ENCODE assay signal across 9 mouse cellular contexts in the genomic region with DNA sequence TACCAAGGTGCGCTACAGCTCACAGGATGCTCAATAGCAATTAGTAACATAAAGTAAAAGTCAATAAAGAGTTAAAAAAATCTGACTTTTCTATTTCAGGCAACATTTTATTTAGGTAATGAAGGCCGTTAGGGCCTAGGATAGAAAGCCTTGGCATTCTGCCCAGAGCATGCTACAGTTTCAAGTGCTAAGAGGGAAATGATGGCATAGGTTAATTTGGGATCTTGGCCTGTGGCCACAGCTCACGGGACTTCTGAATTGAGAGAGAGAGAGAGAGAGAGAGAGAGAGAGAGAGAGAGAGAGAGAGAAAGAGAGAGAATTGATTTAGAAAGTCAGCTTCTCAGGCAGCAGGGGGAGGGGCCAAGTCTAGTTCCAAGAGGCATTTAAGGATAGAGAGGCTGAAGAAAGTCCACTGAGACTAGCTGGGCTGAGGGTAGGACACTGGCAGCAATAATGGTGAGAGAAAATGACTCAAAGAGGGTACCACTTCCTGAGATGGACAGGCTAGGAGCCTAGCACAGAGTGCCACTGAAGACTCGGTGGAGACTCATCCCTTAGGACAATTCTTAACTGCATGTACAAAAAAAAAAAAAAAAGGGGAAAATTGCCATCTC. TPM values are rescaled to one million over a fixed set of nuclear protein-coding genes. Genes with fewer than 3 reads are reported as not detected.
DNase-seq lines count a peak whose midpoint lies in the region; ATAC-seq lines count a peak whose summit lies in the region.
"Had no signal": no experiment of that assay in that cellular context is flagged by ENCODE, and none has a peak within 500 bp of the region (broad histone marks: within the 10 kb centered on the region; RNA-seq: fewer than 3 reads in every experiment).

No protein-coding gene starts in this region.

- H3K36me3 ChIP-seq in hindbrain, embryonic 11.5 days (ENCODE audit: control insufficient read depth, insufficient read depth, low read length) = no peaks in the 10 kb centered on the region
- no peaks in the 10 kb centered on the region for H3K36me3 ChIP-seq in hindbrain, embryonic 10.5 days
- no peaks in the 10 kb centered on the region for H3K36me3 ChIP-seq in intestine, embryonic 16.5 days (ENCODE audit: control insufficient read depth, insufficient read depth, low read length)

- DNase-seq in hindbrain, embryonic 11.5 days (ENCODE audit: low spot score) = peak; percentile 22
- DNase-seq in hindbrain, embryonic 10.5 days (ENCODE audit: low spot score) = no peak
- DNase-seq in adrenal gland, adult (ENCODE audit: inconsistent age in 2 of 2, low spot score in 1 of 2) = peak; percentile 38 to 69
- peak; percentile 38 to 58 for DNase-seq in gastrocnemius, postnatal 36 days
- peak; percentile 56 for DNase-seq in lung, postnatal 25 days (ENCODE audit: low spot score)
- DNase-seq in layer of hippocampus, adult 8-10 months (ENCODE audit: low spot score in 2 of 2) = no peak
- DNase-seq in left cerebral cortex, postnatal 36 days (ENCODE audit: low spot score in 2 of 2) = no peak

- no peak overlapping the region for H3K4me2 ChIP-seq in hindbrain, embryonic 11.5 days (replicated peaks; ENCODE audit: low read depth, low read length)
- no peak overlapping the region for H3K4me2 ChIP-seq in intestine, embryonic 16.5 days (ENCODE audit: low read depth, low read length)

- H3K4me1 ChIP-seq in hindbrain, embryonic 11.5 days (replicated peaks; ENCODE audit: control insufficient read depth, insufficient read depth, low read length) = no peaks in the 10 kb centered on the region
- 0 out of 2 replicates have a peak, but pooled peaks cover 2% of the 10 kb centered on the region for H3K4me1 ChIP-seq in hindbrain, embryonic 10.5 days (replicated peaks)
- H3K4me1 ChIP-seq in intestine, embryonic 16.5 days (ENCODE audit: control insufficient read depth, insufficient read depth, low read length) = peaks cover 4% of the 10 kb centered on the region; the same call in 1 of the 2 replicates

- no peaks in the 10 kb centered on the region for H3K9me3 ChIP-seq in hindbrain, embryonic 11.5 days (ENCODE audit: control insufficient read depth, low read length)
- H3K9me3 ChIP-seq in hindbrain, embryonic 10.5 days = peaks cover 8% of the 10 kb centered on the region; the same call in 1 of the 2 replicates
- no peaks in the 10 kb centered on the region for H3K9me3 ChIP-seq in intestine, embryonic 16.5 days (ENCODE audit: control insufficient read depth, low read length)

- H3K9ac ChIP-seq in hindbrain, embryonic 11.5 days (ENCODE audit: low read depth, low read length) = no peak overlapping the region
- no peak overlapping the region for H3K9ac ChIP-seq in intestine, embryonic 16.5 days (ENCODE audit: low read depth, low read length)

- intact Hi-C loops in gastrocnemius, postnatal 36 days (cut with DNase I) = no loop called here
- intact Hi-C loops in left cerebral cortex, postnatal 36 days (cut with DNase I) = no loop called here

- H3K27me3 ChIP-seq in hindbrain, embryonic 11.5 days (ENCODE audit: control insufficient read depth, insufficient read depth, low read length) = no peaks in the 10 kb centered on the region
- H3K27me3 ChIP-seq in hindbrain, embryonic 10.5 days (ENCODE audit: insufficient read depth, poor library complexity, severe bottlenecking) = no peaks in the 10 kb centered on the region
- H3K27me3 ChIP-seq in intestine, embryonic 16.5 days (replicated peaks; ENCODE audit: control insufficient read depth, insufficient read depth, low read length) = no peaks in the 10 kb centered on the region

- WGBS in hindbrain, embryonic 11.5 days = 59% methylated on average over 4 of the region's 4 CpGs
- WGBS in hindbrain, embryonic 10.5 days = 75% methylated on average over 4 of the region's 4 CpGs
- 35% methylated on average over 4 of the region's 4 CpGs for WGBS in intestine, embryonic 16.5 days

- H3K27ac ChIP-seq in hindbrain, embryonic 11.5 days (ENCODE audit: low read depth, low read length) = no peak overlapping the region
- H3K27ac ChIP-seq in hindbrain, embryonic 10.5 days = no peak overlapping the region
- H3K27ac ChIP-seq in intestine, embryonic 16.5 days (ENCODE audit: low read length) = no peak overlapping the region

- no peak for ATAC-seq in hindbrain, embryonic 11.5 days (ENCODE audit: low FRiP score)
- peak; percentile 80 for ATAC-seq in intestine, embryonic 16.5 days

- H3K4me3 ChIP-seq in hindbrain, embryonic 11.5 days (ENCODE audit: low read depth, low read length) = no peak overlapping the region
- no peak overlapping the region for H3K4me3 ChIP-seq in hindbrain, embryonic 10.5 days
- H3K4me3 ChIP-seq in intestine, embryonic 16.5 days (ENCODE audit: low read length) = no peak overlapping the region

RNA-seq across cellular contexts. Expression of a gene that starts 52.6 kb away (rescaled TPM):
- polyA plus RNA-seq in hindbrain, embryonic 11.5 days (2014; fragmentation: Nextera tagmentation; extraction: Ambion mirVana) = 0.45 and 0.63 TPM in 2 replicates
- polyA plus RNA-seq in hindbrain, embryonic 10.5 days (2016; fragmentation: Nextera tagmentation; extraction: Ambion mirVana) = 0.48 and 0.75 TPM in 2 replicates
- under 1 TPM; 0.10 to 0.13 TPM for total RNA-seq in gastrocnemius, postnatal 36 days (2021)
- 1.5 and 1.6 TPM in 2 replicates for polyA plus RNA-seq in intestine, embryonic 16.5 days (2015; fragmentation: Nextera tagmentation; extraction: Ambion mirVana)
- total RNA-seq in layer of hippocampus, adult 8-10 months (2022) = under 1 TPM; 0.31 to 0.39 (median 0.36) TPM
- under 1 TPM; 0.59 to 0.66 TPM for total RNA-seq in left cerebral cortex, postnatal 36 days (2021)
- polyA plus RNA-seq: small intestine, adult 2 months had no signal

Comparison
In these comparisons a context has a peak if more than half of its experiments do, and no peak if none do; other contexts are left out.
1. DNase-seq: peak in hindbrain, embryonic 11.5 days (single experiment), adrenal gland, adult (2 of 2), gastrocnemius, postnatal 36 days (2 of 2) and lung, postnatal 25 days (single experiment); none in hindbrain, embryonic 10.5 days (single experiment), layer of hippocampus, adult 8-10 months (0 of 2) and left cerebral cortex, postnatal 36 days (0 of 2).